27 mouse cellular contexts compared by ENCODE assay signal in genomic region chr19:5451766-5452165, GRCm38 (mm10). TPM values are rescaled to one million over a fixed set of nuclear protein-coding genes. Genes with fewer than 3 reads are reported as not detected.
"Had no signal": no experiment of that assay in that cellular context is flagged by ENCODE, and none has a peak within 500 bp of the region (broad histone marks: within the 10 kb centered on the region; RNA-seq: fewer than 3 reads in every experiment).

No protein-coding gene starts in this region.

- ATAC-seq: midbrain, embryonic 15.5 days had no signal

- H3K9ac ChIP-seq: limb, embryonic 13.5 days; liver, embryonic 13.5 days; midbrain, embryonic 12.5 days; midbrain, embryonic 15.5 days; neural tube, embryonic 12.5 days; neural tube, embryonic 15.5 days had no signal

- H3K27ac ChIP-seq: layer of hippocampus, adult 2 months; limb, embryonic 10.5 days; limb, embryonic 13.5 days; liver, embryonic 13.5 days; macrophage; midbrain, embryonic 12.5 days; midbrain, embryonic 15.5 days; neural tube, embryonic 12.5 days; neural tube, embryonic 15.5 days; stomach, postnatal 0 days had no signal

- DNase-seq: kidney, adult 8-10 months; kidney, postnatal 25 days; layer of hippocampus, adult 9-11 months; liver; liver, embryonic 13.5 days; lung, postnatal 14 days; right cerebral cortex, adult 18-20 months; right cerebral cortex, postnatal 14 days; right cerebral cortex, postnatal 4 days; thymus, adult 2 months; thymus, postnatal 25 days had no signal

- H3K36me3 ChIP-seq: midbrain, embryonic 15.5 days had no signal

- H3K4me2 ChIP-seq: limb, embryonic 13.5 days; liver, embryonic 13.5 days; midbrain, embryonic 12.5 days; midbrain, embryonic 15.5 days; neural tube, embryonic 12.5 days; neural tube, embryonic 15.5 days had no signal

- H3K4me3 ChIP-seq: layer of hippocampus, adult 2 months; limb, embryonic 10.5 days; limb, embryonic 13.5 days; liver, embryonic 13.5 days; midbrain, embryonic 12.5 days; midbrain, embryonic 15.5 days; neural tube, embryonic 12.5 days; neural tube, embryonic 15.5 days had no signal

- H3K9me3 ChIP-seq: limb, embryonic 10.5 days; liver, embryonic 13.5 days; midbrain, embryonic 12.5 days; midbrain, embryonic 15.5 days; neural tube, embryonic 12.5 days; neural tube, embryonic 15.5 days had no signal

RNA-seq across cellular contexts. Expression of gene Fosl1, which starts 4.4 kb away (rescaled TPM):
- total RNA-seq: layer of hippocampus, adult 2 months; layer of hippocampus, postnatal 25 days; left cerebral cortex, adult 18-20 months; left cerebral cortex, postnatal 25 days had no signal
- polyA plus RNA-seq: limb, embryonic 10.5 days; limb, embryonic 13.5 days; liver, embryonic 13.5 days; liver, embryonic 16.5 days; lung, embryonic 16.5 days; macrophage; midbrain, embryonic 12.5 days; midbrain, embryonic 15.5 days; neural tube, embryonic 12.5 days; neural tube, embryonic 15.5 days; stomach, embryonic 14.5 days; urinary bladder, adult 2 months had no signal

RNA-seq across cellular contexts. Expression of gene Ctsw, which starts 16.5 kb away (rescaled TPM):
- total RNA-seq: layer of hippocampus, postnatal 25 days had no signal
